Mouse (Mus musculus) stomach, embryonic 15.5 days (tissue): ENCODE measurements at regions not wholly inside any gene's neighbourhood (a gene's known extent, or its start where the extent isn't known, plus 50 kb on each side); places are given as distances from the start of the nearest gene placed in this dataset.

Experiments
- ATAC-seq: fragments of 200-750 bp; cut with Nextera tagmentation; 2 replicates; pipeline ENCODE4 v1.8.0; 2017; ENCODE audit warnings: low read depth, moderate number of reproducible peaks, moderate TSS enrichment; ENCODE audit not compliant: insufficient read depth, low FRiP score
- H3K27ac ChIP-seq: fragments of 300-500 bp; sonication (generic); 2 replicates; pipeline ENCODE4 v1.5.1; 2015; ENCODE audit warnings: mild to moderate bottlenecking, inconsistent platforms
- H3K27me3 ChIP-seq: fragments of 300-500 bp; sonication (generic); replicated peaks from 2 replicates; pipeline ENCODE4 v1.6.1; 2015; ENCODE audit warnings: inconsistent platforms
- H3K36me3 ChIP-seq: fragments of 300-500 bp; sonication (generic); 2 replicates; pipeline ENCODE4 v1.6.1; 2015; ENCODE audit warnings: inconsistent platforms
- H3K4me1 ChIP-seq: fragments of 300-500 bp; sonication (generic); 2 replicates; pipeline ENCODE4 v1.6.1; 2015; ENCODE audit warnings: inconsistent platforms
- H3K4me2 ChIP-seq: fragments of 300-500 bp; sonication (generic); 2 replicates; pipeline ENCODE4 v1.6.1; 2015; ENCODE audit warnings: mild to moderate bottlenecking, inconsistent platforms
- H3K4me3 ChIP-seq: fragments of 300-500 bp; sonication (generic); replicated peaks from 2 replicates; pipeline ENCODE4 v1.5.1; 2015; ENCODE audit warnings: inconsistent platforms
- H3K9ac ChIP-seq: fragments of 300-500 bp; sonication (generic); 2 replicates; pipeline ENCODE4 v1.6.1; 2015; ENCODE audit warnings: inconsistent platforms
- H3K9me3 ChIP-seq: fragments of 300-500 bp; sonication (generic); 2 replicates; pipeline ENCODE4 v1.6.1; 2016; ENCODE audit warnings: inconsistent platforms
- WGBS: fragments of 180-500 bp; shearing (Covaris S2); methylation state at CpG from one replicate; pipeline ENCODE4 v1.1.7; 2015; 5-methylcytosine and 5-hydroxymethylcytosine counted together

- no peaks in the 10 kb centered on the region for H3K36me3 ChIP-seq
- WGBS = 40% methylated on average over 13 of the region's 13 CpGs
- no peak overlapping the region for H3K9ac ChIP-seq
- H3K4me2 ChIP-seq = no peak overlapping the region; the same call in 1 of the 2 replicates
- H3K4me3 ChIP-seq = no peak overlapping the region
- H3K9me3 ChIP-seq = no peaks in the 10 kb centered on the region
- peak; percentile 43; the same call in 1 of the 2 replicates for ATAC-seq
- H3K4me1 ChIP-seq = 0 out of 2 replicates have a peak, but pooled peaks cover 3% of the 10 kb centered on the region
- no peaks in the 10 kb centered on the region for H3K27me3 ChIP-seq
- no peak overlapping the region for H3K27ac ChIP-seq
Measured at GRCm38 (mm10) chr15:59263433-59264328, 374.6 kb downstream of the Gm49356 start.
